Mouse (Mus musculus): ENCODE results near the gene Gramd2.

GRCm38 (mm10) chr9:59679678-59680533, at the start of gene Gramd2:
- TF ChIP-seq MAX (IDR thresholded peaks at IDR 0.05), result no peak
- TF ChIP-seq MYOG (IDR thresholded peaks at IDR 0.05; ENCODE audit: control insufficient read depth, extremely low read depth, insufficient read length), result no peak
- no peak for TF ChIP-seq CTCF (IDR thresholded peaks at IDR 0.05; ENCODE audit: control insufficient read depth, insufficient read depth, insufficient read length)

Data from C2C12 (cell line).